In the genomic region with DNA sequence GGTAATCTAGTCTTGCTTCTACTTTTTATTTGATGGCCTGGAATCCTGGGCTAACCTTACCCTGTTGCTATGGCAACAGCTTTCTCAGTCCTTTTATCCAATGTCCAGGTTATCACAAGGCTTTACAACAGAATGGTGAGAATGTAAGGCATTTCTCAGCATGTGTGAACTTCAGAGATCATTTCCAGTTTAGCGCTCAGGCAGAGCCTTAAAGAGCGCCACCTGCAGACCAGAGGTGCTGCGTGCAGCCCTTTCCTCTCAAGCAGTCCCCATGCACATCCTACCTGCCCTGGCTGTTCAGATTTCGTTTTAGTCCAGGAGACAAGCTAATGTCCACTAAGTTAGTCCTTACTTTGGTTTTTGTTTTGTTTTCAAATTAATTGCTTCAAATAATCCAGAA, we compare ENCODE assay signal across 10 mouse cellular contexts. TPM values are rescaled to one million over a fixed set of nuclear protein-coding genes. Genes with fewer than 3 reads are reported as not detected.
DNase-seq lines count a peak whose midpoint lies in the region; ATAC-seq and TF ChIP-seq lines count a peak whose summit lies in the region.
"Had no signal": no experiment of that assay in that cellular context is flagged by ENCODE, and none has a peak within 500 bp of the region (broad histone marks: within the 10 kb centered on the region; RNA-seq: fewer than 3 reads in every experiment).

No protein-coding gene starts in this region.

- TF ChIP-seq POLR2A in liver, adult 2 months (IDR thresholded peaks at IDR 0.05; ENCODE audit: extremely low read depth, insufficient read depth, low read length): no peak
- no peak for TF ChIP-seq POLR2A in cerebellum, adult 2 months (IDR thresholded peaks at IDR 0.05; ENCODE audit: borderline replicate concordance, insufficient read depth, low read length)

- no peak for TF ChIP-seq EP300 in liver, embryonic 14.5 days (IDR thresholded peaks at IDR 0.05; ENCODE audit: low read depth)

- TF ChIP-seq CTCF in liver, adult 2 months (IDR thresholded peaks at IDR 0.05; ENCODE audit: low read depth, low read length): peak; percentile 68
- TF ChIP-seq CTCF in cerebellum, adult 2 months (IDR thresholded peaks at IDR 0.05; ENCODE audit: borderline replicate concordance, insufficient read depth, low read depth, low read length): peak; percentile 81
- peak; percentile 67 for TF ChIP-seq CTCF in liver, embryonic 14.5 days (IDR thresholded peaks at IDR 0.05; ENCODE audit: low read depth)

- WGBS in liver, adult 2 months: 45% methylated on average over 4 of the region's 4 CpGs
- 14% methylated on average over 4 of the region's 4 CpGs for WGBS in liver, embryonic 12.5 days (ENCODE audit: insufficient replicate concordance)
- 28% methylated on average over 4 of the region's 4 CpGs for WGBS in cerebellum, adult 2 months
- 17% methylated on average over 4 of the region's 4 CpGs for WGBS in liver, embryonic 14.5 days (ENCODE audit: insufficient replicate concordance)

- H3K27ac ChIP-seq in liver, adult 2 months (replicated peaks; ENCODE audit: insufficient read depth, low read depth, low read length): no peak overlapping the region
- no peak overlapping the region for H3K27ac ChIP-seq in liver, embryonic 12.5 days
- no peak overlapping the region for H3K27ac ChIP-seq in cerebellum, adult 2 months (ENCODE audit: insufficient read depth, low read length)
- H3K27ac ChIP-seq in liver, embryonic 14.5 days: no peak overlapping the region
- H3K27ac ChIP-seq: neural tube, embryonic 13.5 days had no signal

- H3K36me3 ChIP-seq in liver, adult 2 months (ENCODE audit: control insufficient read depth, insufficient read depth, low read length): no peaks in the 10 kb centered on the region
- H3K36me3 ChIP-seq in liver, embryonic 12.5 days: no peaks in the 10 kb centered on the region
- H3K36me3 ChIP-seq in liver, embryonic 14.5 days (replicated peaks; ENCODE audit: control insufficient read depth, insufficient read depth, low read depth): no peaks in the 10 kb centered on the region
- H3K36me3 ChIP-seq: neural tube, embryonic 13.5 days had no signal

- H3K4me3 ChIP-seq in liver, adult 2 months (ENCODE audit: insufficient read depth, low read depth, low read length): no peak overlapping the region
- no peak overlapping the region for H3K4me3 ChIP-seq in liver, embryonic 12.5 days
- no peak overlapping the region for H3K4me3 ChIP-seq in cerebellum, adult 2 months (replicated peaks; ENCODE audit: insufficient read depth, low read depth, low read length)
- no peak overlapping the region for H3K4me3 ChIP-seq in liver, embryonic 14.5 days (ENCODE audit: insufficient read depth in 1 of 2, low read depth in 2 of 2, low read length in 2 of 2)
- H3K4me3 ChIP-seq: neural tube, embryonic 13.5 days had no signal

- H3K4me1 ChIP-seq in liver, adult 2 months (ENCODE audit: control insufficient read depth, insufficient read depth, low read length): no peaks in the 10 kb centered on the region
- H3K4me1 ChIP-seq in liver, embryonic 12.5 days: no peaks in the 10 kb centered on the region
- no peaks in the 10 kb centered on the region; the same call in 1 of the 2 replicates for H3K4me1 ChIP-seq in cerebellum, adult 2 months (ENCODE audit: control insufficient read depth, insufficient read depth, low read length)
- H3K4me1 ChIP-seq in liver, embryonic 14.5 days (replicated peaks; ENCODE audit: control insufficient read depth in 2 of 2, insufficient read depth in 2 of 2, low read length in 1 of 2): no peaks in the 10 kb centered on the region
- H3K4me1 ChIP-seq: neural tube, embryonic 13.5 days had no signal

- H3K79me2 ChIP-seq in liver, adult 2 months (ENCODE audit: control insufficient read depth, insufficient read depth, low read length): no peaks in the 10 kb centered on the region

- H3K4me2 ChIP-seq in liver, embryonic 12.5 days: no peak overlapping the region
- no peak overlapping the region for H3K4me2 ChIP-seq in liver, embryonic 14.5 days (ENCODE audit: low read depth)
- H3K4me2 ChIP-seq: neural tube, embryonic 13.5 days had no signal

- H3K27me3 ChIP-seq in liver, adult 2 months (ENCODE audit: control insufficient read depth, insufficient read depth, low read length): no peaks in the 10 kb centered on the region
- no peaks in the 10 kb centered on the region for H3K27me3 ChIP-seq in liver, embryonic 12.5 days (replicated peaks)
- H3K27me3 ChIP-seq in cerebellum, adult 2 months (ENCODE audit: control insufficient read depth, insufficient read depth, low read length): no peaks in the 10 kb centered on the region
- no peaks in the 10 kb centered on the region for H3K27me3 ChIP-seq in liver, embryonic 14.5 days (ENCODE audit: control insufficient read depth, insufficient read depth, low read length)
- H3K27me3 ChIP-seq: neural tube, embryonic 13.5 days had no signal

- DNase-seq in adrenal gland, postnatal 14 days: peak; percentile 27
- no peak for DNase-seq in adrenal gland, adult 8-10 months
- DNase-seq in liver, adult 2 months (ENCODE audit: extremely low read depth, low read depth, low spot score): no peak
- peak; percentile 74 to 76 for DNase-seq in cerebellum, adult 2 months
- no peak for DNase-seq in liver, embryonic 14.5 days (ENCODE audit: low read depth in 3 of 3, low spot score in 3 of 3)
- peak; percentile 81 for DNase-seq in thymus, postnatal 4 days
- no peak for DNase-seq in ovary, postnatal 36 days (ENCODE audit: low spot score)

- no peak overlapping the region for H3K9ac ChIP-seq in liver, adult 2 months (ENCODE audit: low read depth, low read length)
- H3K9ac ChIP-seq in liver, embryonic 12.5 days: no peak overlapping the region
- H3K9ac ChIP-seq in liver, embryonic 14.5 days (replicated peaks): no peak overlapping the region
- H3K9ac ChIP-seq: neural tube, embryonic 13.5 days had no signal

- ATAC-seq in liver, embryonic 12.5 days: no peak
- ATAC-seq in liver, embryonic 14.5 days (ENCODE audit: insufficient read depth): no peak

- no peaks in the 10 kb centered on the region for H3K9me3 ChIP-seq in liver, embryonic 12.5 days (replicated peaks)
- no peaks in the 10 kb centered on the region for H3K9me3 ChIP-seq in liver, embryonic 14.5 days (ENCODE audit: control insufficient read depth, low read length)
- H3K9me3 ChIP-seq: neural tube, embryonic 13.5 days had no signal

RNA-seq across cellular contexts. Expression of a gene that starts 46.8 kb away (rescaled TPM):
- total RNA-seq in adrenal gland, postnatal 14 days (2021): not detected in 2 replicates
- total RNA-seq in adrenal gland, adult 8-10 months (2022): under 1 TPM in 3 of 4 experiments, not detected in 1; 0.11 to 0.75 (median 0.45) TPM
- total RNA-seq in liver, adult 2 months (2014; rRNA removed): not detected in 2 replicates
- not detected in 2 replicates for polyA plus RNA-seq in liver, adult 2 months (2012; rRNA removed)
- 0.11 and 0.14 TPM in 2 replicates for polyA plus RNA-seq in liver, embryonic 12.5 days (2016; fragmentation: Nextera tagmentation; extraction: Ambion mirVana)
- polyA plus RNA-seq in cerebellum, adult 2 months (2012; rRNA removed): 0.07 and 0.10 TPM in 2 replicates
- polyA plus RNA-seq in liver, embryonic 14.5 days (2012; rRNA removed): 0.01 TPM in 1 of 2 replicates, not detected in the other
- polyA plus RNA-seq in liver, embryonic 14.5 days (2014; fragmentation: Nextera tagmentation; extraction: Ambion mirVana): not detected in 2 replicates
- total RNA-seq: hematopoietic stem cell, adult 5-6 weeks had no signal

Comparison
In these comparisons a context has a peak if more than half of its experiments do, and no peak if none do; other contexts are left out.
1. DNase-seq: peak in adrenal gland, postnatal 14 days (single experiment), cerebellum, adult 2 months (2 of 2) and thymus, postnatal 4 days (single experiment); none in adrenal gland, adult 8-10 months (single experiment), liver, adult 2 months (single experiment), liver, embryonic 14.5 days (0 of 3) and ovary, postnatal 36 days (single experiment).
2. Peak in every context shown above with its lines, with median percentiles within 50 percentile points of each other: CTCF ChIP-seq.